In the genomic region with DNA sequence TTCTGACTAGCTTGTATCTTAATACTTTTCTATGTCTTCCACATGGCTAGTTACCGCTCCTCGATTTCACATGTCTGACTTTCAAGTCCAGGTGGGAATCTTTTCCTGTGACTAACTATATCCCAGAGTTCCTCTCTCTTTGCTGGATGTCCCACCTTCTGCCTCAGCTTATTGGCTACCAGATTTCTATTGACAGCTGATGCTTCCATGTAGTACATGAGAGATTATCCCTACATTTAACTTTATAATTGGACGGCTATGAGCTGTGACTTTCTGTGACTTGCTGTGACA, we compare ENCODE assay signal across 26 mouse cellular contexts.
"Had no signal": no experiment of that assay in that cellular context is flagged by ENCODE, and none has a peak within 500 bp of the region (broad histone marks: within the 10 kb centered on the region; RNA-seq: fewer than 3 reads in every experiment).

No protein-coding gene starts in this region.

- H3K27me3 ChIP-seq: heart, embryonic 13.5 days; heart, embryonic 15.5 days; hindbrain, embryonic 13.5 days; hindbrain, embryonic 15.5 days; kidney, embryonic 15.5 days; limb, embryonic 12.5 days; liver, embryonic 13.5 days; liver, embryonic 15.5 days had no signal

- H3K4me1 ChIP-seq: heart, embryonic 13.5 days; heart, embryonic 15.5 days; hindbrain, embryonic 13.5 days; hindbrain, embryonic 15.5 days; kidney, embryonic 15.5 days; limb, embryonic 10.5 days; limb, embryonic 12.5 days; liver, embryonic 13.5 days; liver, embryonic 15.5 days had no signal

- H3K4me3 ChIP-seq: heart, embryonic 13.5 days; heart, embryonic 15.5 days; hindbrain, embryonic 13.5 days; hindbrain, embryonic 15.5 days; kidney, embryonic 15.5 days; left cerebral cortex, adult 2 months; limb, embryonic 10.5 days; limb, embryonic 12.5 days; liver, embryonic 13.5 days; liver, embryonic 15.5 days had no signal

- H3K36me3 ChIP-seq: heart, embryonic 13.5 days; heart, embryonic 15.5 days; hindbrain, embryonic 13.5 days; hindbrain, embryonic 15.5 days; kidney, embryonic 15.5 days; limb, embryonic 10.5 days; limb, embryonic 12.5 days; liver, embryonic 13.5 days; liver, embryonic 15.5 days had no signal

- H3K9me3 ChIP-seq: heart, embryonic 13.5 days; heart, embryonic 15.5 days; hindbrain, embryonic 13.5 days; hindbrain, embryonic 15.5 days; kidney, embryonic 15.5 days; limb, embryonic 10.5 days; limb, embryonic 12.5 days; liver, embryonic 13.5 days; liver, embryonic 15.5 days had no signal

- ATAC-seq: hindbrain, postnatal 0 days; intestine, embryonic 16.5 days; liver, postnatal 0 days had no signal

- H3K27ac ChIP-seq: heart, embryonic 13.5 days; heart, embryonic 15.5 days; hindbrain, embryonic 13.5 days; hindbrain, embryonic 15.5 days; hindbrain, postnatal 0 days; kidney, embryonic 15.5 days; kidney, postnatal 0 days; left cerebral cortex, adult 2 months; limb, embryonic 10.5 days; limb, embryonic 12.5 days; liver, embryonic 13.5 days; liver, embryonic 15.5 days had no signal

- DNase-seq: gastrocnemius, postnatal 14 days; gastrocnemius, postnatal 36 days; heart, adult 18-20 months; heart, postnatal 14 days; heart, postnatal 36 days; kidney, adult 11 months; kidney, adult 2 months; kidney, adult 9 months; kidney, postnatal 14 days; kidney, postnatal 36 days; layer of hippocampus, adult 9-11 months; liver, embryonic 13.5 days; liver, postnatal 0 days had no signal

- H3K9ac ChIP-seq: heart, embryonic 13.5 days; heart, embryonic 15.5 days; hindbrain, embryonic 13.5 days; hindbrain, embryonic 15.5 days; kidney, embryonic 15.5 days; limb, embryonic 12.5 days; liver, embryonic 13.5 days; liver, embryonic 15.5 days; liver, postnatal 0 days had no signal

- H3K4me2 ChIP-seq: heart, embryonic 11.5 days; heart, embryonic 13.5 days; heart, embryonic 15.5 days; hindbrain, embryonic 13.5 days; hindbrain, embryonic 15.5 days; kidney, embryonic 15.5 days; limb, embryonic 12.5 days; liver, embryonic 13.5 days; liver, embryonic 15.5 days had no signal
